Mouse (Mus musculus) liver, embryonic 16.5 days (tissue): ENCODE measurements around the gene Anks1b. TPM values are rescaled to one million over a fixed set of nuclear protein-coding genes. Genes with fewer than 3 reads are reported as not detected.

Source experiments
- ATAC-seq: fragments of 200-750 bp; cut with Nextera tagmentation; 2 replicates; pipeline ENCODE4 v1.8.0; 2017; ENCODE audit warnings: low read depth, mild to moderate bottlenecking, moderate number of reproducible peaks, moderate library complexity
- H3K27ac ChIP-seq: fragments of 300-500 bp; sonication (generic); 2 replicates; pipeline ENCODE4 v1.5.1; 2014; ENCODE audit warnings: mild to moderate bottlenecking, low read length
- H3K27me3 ChIP-seq: fragments of 300-500 bp; sonication (generic); 2 replicates; pipeline ENCODE4 v1.6.1; 2014; ENCODE audit warnings: low read depth, low read length, mixed read lengths; ENCODE audit not compliant: control insufficient read depth, insufficient read depth
- H3K36me3 ChIP-seq: fragments of 300-500 bp; sonication (generic); 2 replicates; pipeline ENCODE4 v1.6.1; 2014; ENCODE audit warnings: mild to moderate bottlenecking; ENCODE audit not compliant: control insufficient read depth, insufficient read depth
- H3K4me1 ChIP-seq: fragments of 300-500 bp; sonication (generic); 2 replicates; pipeline ENCODE4 v1.6.1; 2014; ENCODE audit warnings: low read depth, low read length, mixed read lengths; ENCODE audit not compliant: control insufficient read depth
- H3K4me2 ChIP-seq: fragments of 300-500 bp; sonication (generic); 2 replicates; pipeline ENCODE4 v1.6.1; 2014; ENCODE audit warnings: low read depth, low read length, mixed read lengths
- H3K4me3 ChIP-seq: fragments of 300-500 bp; sonication (generic); 2 replicates; pipeline ENCODE4 v1.5.1; 2014; ENCODE audit warnings: low read depth, mild to moderate bottlenecking, low read length
- H3K9ac ChIP-seq: fragments of 300-500 bp; sonication (generic); 2 replicates; pipeline ENCODE4 v1.6.1; 2014; ENCODE audit warnings: low read depth, low read length
- H3K9me3 ChIP-seq: fragments of 300-500 bp; sonication (generic); replicated peaks from 2 replicates; pipeline ENCODE4 v1.6.1; 2016; ENCODE audit warnings: low read length; ENCODE audit not compliant: control insufficient read depth
- WGBS: fragments of 180-500 bp; shearing (Covaris S2); extraction: QIAGEN DNeasy Blood & Tissue Kit; methylation state at CpG from one replicate; pipeline ENCODE4 v1.1.7; 2014; ENCODE audit not compliant: insufficient replicate concordance; 5-methylcytosine and 5-hydroxymethylcytosine counted together
- polyA plus RNA-seq: library from polyadenylated mRNA; unstranded; fragments of >200 nt; fragmentation: Nextera tagmentation; extraction: Ambion mirVana; gene quantifications from 2 replicates; pipeline ENCODE4 v1.2.1, GENCODE M21; 2015

Anks1b gene
- polyA plus RNA-seq, 1 experiment from 2014 or later: not detected

- no peak for ATAC-seq
- no peak overlapping the region for H3K4me3 ChIP-seq
- no peak overlapping the region for H3K27ac ChIP-seq
- no peaks in the 10 kb centered on the region for H3K27me3 ChIP-seq
- no peaks in the 10 kb centered on the region for H3K4me1 ChIP-seq
- H3K9me3 ChIP-seq: no peaks in the 10 kb centered on the region
- no peaks in the 10 kb centered on the region for H3K36me3 ChIP-seq
- H3K9ac ChIP-seq: no peak overlapping the region
- WGBS: 56% methylated on average over 3 of the region's 3 CpGs
- no peak overlapping the region for H3K4me2 ChIP-seq
Measured at GRCm38 (mm10) chr10:90874166-90874565, 1000.9 kb downstream of the Anks1b start.

- WGBS: 18% methylated on average over 8 of the region's 8 CpGs
- ATAC-seq: no peak
Measured at GRCm38 (mm10) chr10:90880854-90881560, 1007.7 kb downstream of the Anks1b start.

GRCm38 (mm10) chr10:90889566-90889965, 1016.3 kb downstream of the Anks1b start:
- no peak overlapping the region for H3K4me2 ChIP-seq
- no peaks in the 10 kb centered on the region for H3K9me3 ChIP-seq
- H3K4me1 ChIP-seq: no peaks in the 10 kb centered on the region
- no peak overlapping the region for H3K4me3 ChIP-seq
- no peak overlapping the region for H3K27ac ChIP-seq
- 61% methylated on average over 5 of the region's 5 CpGs for WGBS
- no peak for ATAC-seq
- no peak overlapping the region for H3K9ac ChIP-seq
- H3K36me3 ChIP-seq: no peaks in the 10 kb centered on the region
- no peaks in the 10 kb centered on the region for H3K27me3 ChIP-seq

More at GRCm38 (mm10) chr10:90880854-90881560, 1007.7 kb downstream of the Anks1b start:
- no peaks in the 10 kb centered on the region for H3K9me3 ChIP-seq
- H3K36me3 ChIP-seq: no peaks in the 10 kb centered on the region
- H3K4me3 ChIP-seq: no peak overlapping the region
- H3K4me2 ChIP-seq: no peak overlapping the region
- no peak overlapping the region for H3K27ac ChIP-seq
- H3K27me3 ChIP-seq: no peaks in the 10 kb centered on the region
- H3K9ac ChIP-seq: no peak overlapping the region
- H3K4me1 ChIP-seq: no peaks in the 10 kb centered on the region

- Histone ChIP-seq H3K9ac (no peak overlapping the region), H3K36me3 (no peaks in the 10 kb centered on the region), H3K9me3 (no peaks in the 10 kb centered on the region), H3K4me3 (no peak overlapping the region), H3K27ac (no peak overlapping the region), H3K4me2 (no peak overlapping the region), H3K27me3 (no peaks in the 10 kb centered on the region), H3K4me1 (no peaks in the 10 kb centered on the region)
- ATAC-seq: no peak
- 70% methylated on average over 11 of the region's 11 CpGs for WGBS
Measured at GRCm38 (mm10) chr10:90892728-90893127, 1019.4 kb downstream of the Anks1b start.

- WGBS: 42% methylated on average over 3 of the region's 3 CpGs
- no peak for ATAC-seq
- Histone ChIP-seq H3K9ac (no peak overlapping the region), H3K27ac (no peak overlapping the region), H3K4me1 (no peaks in the 10 kb centered on the region), H3K4me3 (no peak overlapping the region), H3K36me3 (no peaks in the 10 kb centered on the region), H3K9me3 (no peaks in the 10 kb centered on the region), H3K4me2 (no peak overlapping the region), H3K27me3 (no peaks in the 10 kb centered on the region)
Measured at GRCm38 (mm10) chr10:90897894-90898293, 1024.6 kb downstream of the Anks1b start.

- H3K27ac ChIP-seq: no peak overlapping the region
Measured at GRCm38 (mm10) chr10:90904185-90904584, 1030.9 kb downstream of the Anks1b start.

GRCm38 (mm10) chr10:90907381-90907780, 1034.1 kb downstream of the Anks1b start:
- no peak for ATAC-seq
- no peaks in the 10 kb centered on the region for H3K36me3 ChIP-seq
- no peaks in the 10 kb centered on the region for H3K4me1 ChIP-seq
- no peaks in the 10 kb centered on the region for H3K9me3 ChIP-seq
- WGBS: 65% methylated on average over 8 of the region's 8 CpGs
- no peak overlapping the region for H3K9ac ChIP-seq
- H3K4me3 ChIP-seq: no peak overlapping the region
- H3K27me3 ChIP-seq: no peaks in the 10 kb centered on the region
- H3K4me2 ChIP-seq: no peak overlapping the region
- H3K27ac ChIP-seq: no peak overlapping the region

More at GRCm38 (mm10) chr10:90904185-90904584, 1030.9 kb downstream of the Anks1b start:
- Histone ChIP-seq H3K36me3 (no peaks in the 10 kb centered on the region), H3K4me2 (no peak overlapping the region), H3K27me3 (no peaks in the 10 kb centered on the region), H3K9ac (no peak overlapping the region), H3K4me1 (no peaks in the 10 kb centered on the region), H3K9me3 (no peaks in the 10 kb centered on the region), H3K4me3 (no peak overlapping the region)
- no peak for ATAC-seq

- Histone ChIP-seq H3K9ac (no peak overlapping the region), H3K9me3 (no peaks in the 10 kb centered on the region), H3K4me1 (no peaks in the 10 kb centered on the region), H3K27me3 (no peaks in the 10 kb centered on the region), H3K27ac (no peak overlapping the region), H3K4me3 (no peak overlapping the region), H3K4me2 (no peak overlapping the region), H3K36me3 (no peaks in the 10 kb centered on the region)
- WGBS: 79% methylated on average over 7 of the region's 7 CpGs
- no peak for ATAC-seq
Measured at GRCm38 (mm10) chr10:90923476-90923875, 1050.2 kb downstream of the Anks1b start.

GRCm38 (mm10) chr10:90933088-90933487, 1059.8 kb downstream of the Anks1b start:
- Histone ChIP-seq H3K4me1 (no peaks in the 10 kb centered on the region), H3K27ac (no peak overlapping the region), H3K4me2 (no peak overlapping the region), H3K4me3 (no peak overlapping the region), H3K36me3 (no peaks in the 10 kb centered on the region), H3K9ac (no peak overlapping the region), H3K27me3 (no peaks in the 10 kb centered on the region), H3K9me3 (no peaks in the 10 kb centered on the region)
- 56% methylated on average over 5 of the region's 5 CpGs for WGBS
- ATAC-seq: no peak
